Mouse (Mus musculus): Measurements from ENCODE around the gene Agtrap. TPM values are rescaled to one million over a fixed set of nuclear protein-coding genes. Genes with fewer than 3 reads are reported as not detected.

Gene Agtrap
- polyA plus RNA-seq, 1 experiment from 2014 or later, result 7.3 TPM

- peaks cover 26% of the 10 kb centered on the region for H3K36me3 ChIP-seq
- peak overlapping the region; percentile 74 for H3K4me3 ChIP-seq
- H3K9ac ChIP-seq, result peak overlapping the region; percentile 76
- no peaks in the 10 kb centered on the region for H3K9me3 ChIP-seq
- ATAC-seq (ENCODE audit: low read depth), result no peak; the same call in 1 of the 2 replicates
- 22% methylated on average over 19 of the region's 19 CpGs for WGBS
- H3K4me2 ChIP-seq, result peak overlapping the region; percentile 90
- peaks cover 60% of the 10 kb centered on the region for H3K4me1 ChIP-seq (replicated peaks)
- peak overlapping the region; percentile 86 for H3K27ac ChIP-seq (replicated peaks)
- H3K27me3 ChIP-seq, result no peaks in the 10 kb centered on the region
These were observed 48.4 kb downstream of the Agtrap start for GRCm38 (mm10) chr4:148039254-148040028.

- ATAC-seq (ENCODE audit: low read depth), result peak; percentile 87
These were observed 49.1 kb downstream of the Agtrap start, which contains the start of the genes Clcn6 and Mthfr for GRCm38 (mm10) chr4:148038600-148039253. Gene Clcn6, minus strand, starts transcription at chr4:148038821. Gene Mthfr, plus strand, starts transcription at chr4:148039077.

GRCm38 (mm10) chr4:148038079-148038599 is 49.7 kb downstream of the Agtrap start:
- H3K4me3 ChIP-seq, result peak overlapping the region; percentile 74
- WGBS, result 6% methylated on average over 26 of the region's 26 CpGs

More at GRCm38 (mm10) chr4:148038600-148039253, 49.1 kb downstream of the Agtrap start, which contains the start of the genes Clcn6 and Mthfr:
- Histone ChIP-seq H3K9ac (peak within 1 kb of the TSS; percentile 86), H3K27me3 (no peaks in the 10 kb centered on the region), H3K4me1 (replicated peaks) (peaks cover 60% of the 10 kb centered on the region), H3K27ac (replicated peaks) (peak within 1 kb of the TSS; percentile 89), H3K36me3 (peaks cover 24% of the 10 kb centered on the region), H3K9me3 (no peaks in the 10 kb centered on the region), H3K4me2 (peak within 1 kb of the TSS; percentile 90), H3K4me3 (peak within 1 kb of the TSS; percentile 74)
- under 1% methylated on average over 54 of the region's 54 CpGs for WGBS

GRCm38 (mm10) chr4:148035440-148035839 is 52.4 kb downstream of the Agtrap start:
- Histone ChIP-seq H3K4me1 (replicated peaks) (peaks cover 31% of the 10 kb centered on the region), H3K4me2 (no peak overlapping the region), H3K36me3 (peaks cover 51% of the 10 kb centered on the region), H3K9me3 (no peaks in the 10 kb centered on the region), H3K4me3 (no peak overlapping the region), H3K9ac (no peak overlapping the region), H3K27ac (replicated peaks) (no peak overlapping the region), H3K27me3 (no peaks in the 10 kb centered on the region)
- WGBS, result 86% methylated on average over 3 of the region's 3 CpGs
- no peak for ATAC-seq (ENCODE audit: low read depth)

More at GRCm38 (mm10) chr4:148038079-148038599, 49.7 kb downstream of the Agtrap start:
- Histone ChIP-seq H3K9me3 (no peaks in the 10 kb centered on the region), H3K27ac (replicated peaks) (peak overlapping the region; percentile 89), H3K4me2 (peak overlapping the region; percentile 67), H3K36me3 (peaks cover 29% of the 10 kb centered on the region), H3K27me3 (no peaks in the 10 kb centered on the region), H3K9ac (peak overlapping the region; percentile 86), H3K4me1 (replicated peaks) (peaks cover 58% of the 10 kb centered on the region)
- ATAC-seq (ENCODE audit: low read depth), result no peak

GRCm38 (mm10) chr4:148033858-148034410 is 53.9 kb downstream of the Agtrap start:
- no peak for ATAC-seq (ENCODE audit: low read depth)
- no peak overlapping the region for H3K4me3 ChIP-seq
- no peak overlapping the region for H3K9ac ChIP-seq
- H3K36me3 ChIP-seq, result peaks cover 58% of the 10 kb centered on the region
- H3K4me1 ChIP-seq (replicated peaks), result peaks cover 17% of the 10 kb centered on the region
- 64% methylated on average over 7 of the region's 7 CpGs for WGBS
- H3K9me3 ChIP-seq, result no peaks in the 10 kb centered on the region
- no peaks in the 10 kb centered on the region for H3K27me3 ChIP-seq
- no peak overlapping the region for H3K4me2 ChIP-seq
- no peak overlapping the region for H3K27ac ChIP-seq (replicated peaks)

GRCm38 (mm10) chr4:148030506-148030905 is 57.3 kb downstream of the Agtrap start:
- H3K4me1 ChIP-seq (replicated peaks), result 0 out of 2 replicates have a peak, but pooled peaks cover 5% of the 10 kb centered on the region
- H3K4me2 ChIP-seq, result no peak overlapping the region
- no peaks in the 10 kb centered on the region for H3K27me3 ChIP-seq
- peaks cover 78% of the 10 kb centered on the region for H3K36me3 ChIP-seq
- no peak overlapping the region for H3K27ac ChIP-seq (replicated peaks)
- WGBS, result 87% methylated on average over 5 of the region's 5 CpGs
- no peaks in the 10 kb centered on the region for H3K9me3 ChIP-seq
- no peak for ATAC-seq (ENCODE audit: low read depth)
- H3K4me3 ChIP-seq, result no peak overlapping the region
- no peak overlapping the region for H3K9ac ChIP-seq

- ATAC-seq (ENCODE audit: low read depth), result no peak
- 0 out of 2 replicates have a peak, but pooled peaks cover 5% of the 10 kb centered on the region for H3K4me1 ChIP-seq (replicated peaks)
- no peaks in the 10 kb centered on the region for H3K27me3 ChIP-seq
- WGBS, result 92% methylated on average over 7 of the region's 7 CpGs
- no peak overlapping the region for H3K27ac ChIP-seq (replicated peaks)
- H3K9ac ChIP-seq, result no peak overlapping the region
- H3K4me3 ChIP-seq, result no peak overlapping the region
- H3K9me3 ChIP-seq, result no peaks in the 10 kb centered on the region
- H3K4me2 ChIP-seq, result no peak overlapping the region
- peaks cover 80% of the 10 kb centered on the region for H3K36me3 ChIP-seq
These were observed 58.5 kb downstream of the Agtrap start for GRCm38 (mm10) chr4:148029297-148029696.

Other genes with a start within 250 kb of the Agtrap start
- gene Zfp933, start 239.7 kb downstream of the Agtrap start, polyA plus RNA-seq (2015; fragmentation: Nextera tagmentation; extraction: Ambion mirVana), result 5.3 and 6.4 TPM in 2 replicates
- gene Miip, start 219.2 kb downstream of the Agtrap start, polyA plus RNA-seq (2015; fragmentation: Nextera tagmentation; extraction: Ambion mirVana), result 40.8 and 45.1 TPM in 2 replicates
- gene Fv1, start 219.1 kb downstream of the Agtrap start, polyA plus RNA-seq (2015; fragmentation: Nextera tagmentation; extraction: Ambion mirVana), result 12.0 and 14.3 TPM in 2 replicates
- gene Mfn2, start 183.3 kb downstream of the Agtrap start, polyA plus RNA-seq (2015; fragmentation: Nextera tagmentation; extraction: Ambion mirVana), result 76.3 and 79.0 TPM in 2 replicates
- gene Plod1, start 151.3 kb downstream of the Agtrap start, polyA plus RNA-seq (2015; fragmentation: Nextera tagmentation; extraction: Ambion mirVana), result 35.2 and 35.7 TPM in 2 replicates
- 13.6 and 14.7 TPM in 2 replicates for gene 2510039O18Rik, start 147.1 kb downstream of the Agtrap start, polyA plus RNA-seq (2015; fragmentation: Nextera tagmentation; extraction: Ambion mirVana)
- gene Nppb, start 102.2 kb downstream of the Agtrap start, polyA plus RNA-seq (2015; fragmentation: Nextera tagmentation; extraction: Ambion mirVana), result 0.43 TPM in 1 of 2 replicates, not detected in the other
- gene Nppa, start 87.3 kb downstream of the Agtrap start, polyA plus RNA-seq (2015; fragmentation: Nextera tagmentation; extraction: Ambion mirVana), result 0.36 and 6.1 TPM in 2 replicates
- 31.7 and 32.4 TPM in 2 replicates for gene Clcn6, start 49.2 kb downstream of the Agtrap start, polyA plus RNA-seq (2015; fragmentation: Nextera tagmentation; extraction: Ambion mirVana)
- gene Mthfr, start 49.0 kb downstream of the Agtrap start, polyA plus RNA-seq (2015; fragmentation: Nextera tagmentation; extraction: Ambion mirVana), result 19.9 and 20.9 TPM in 2 replicates
- 98.7 and 116 TPM in 2 replicates for gene Mad2l2, start 42.4 kb upstream of the Agtrap start, polyA plus RNA-seq (2015; fragmentation: Nextera tagmentation; extraction: Ambion mirVana)
- gene Draxin, start 42.7 kb upstream of the Agtrap start, polyA plus RNA-seq (2015; fragmentation: Nextera tagmentation; extraction: Ambion mirVana), result 14.0 and 14.3 TPM in 2 replicates
- gene Fbxo6, start 64.1 kb upstream of the Agtrap start, polyA plus RNA-seq (2015; fragmentation: Nextera tagmentation; extraction: Ambion mirVana), result 16.4 and 16.6 TPM in 2 replicates
- 81.4 and 87.6 TPM in 2 replicates for gene Fbxo44, start 72.5 kb upstream of the Agtrap start, polyA plus RNA-seq (2015; fragmentation: Nextera tagmentation; extraction: Ambion mirVana)
- gene Fbxo2, start 72.6 kb upstream of the Agtrap start, polyA plus RNA-seq (2015; fragmentation: Nextera tagmentation; extraction: Ambion mirVana), result 6.1 and 6.9 TPM in 2 replicates
- 16.1 and 19.1 TPM in 2 replicates for gene Disp3, start 199.9 kb upstream of the Agtrap start, polyA plus RNA-seq (2015; fragmentation: Nextera tagmentation; extraction: Ambion mirVana)